7 mouse cellular contexts compared by ENCODE assay signal in the genomic region with DNA sequence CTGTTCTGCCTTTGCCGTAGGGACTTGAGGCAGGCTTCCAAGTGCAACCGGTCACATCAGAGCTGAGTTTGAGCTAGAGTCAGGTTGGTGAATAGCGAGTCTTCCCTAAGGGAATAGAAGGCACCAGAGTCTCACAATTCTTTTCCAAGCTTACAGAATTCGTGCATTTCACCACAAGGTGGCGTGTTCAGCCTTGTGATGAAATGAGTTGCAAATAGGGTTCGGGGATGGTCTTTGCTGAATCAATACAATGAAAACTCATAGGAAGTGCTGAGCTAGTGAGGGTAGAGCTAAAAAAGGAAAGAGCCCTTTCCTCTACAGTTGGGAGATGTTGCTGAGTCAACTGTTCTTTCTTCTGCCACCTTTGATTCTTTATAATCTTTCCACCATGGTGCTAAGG. TPM values are rescaled to one million over a fixed set of nuclear protein-coding genes. Genes with fewer than 3 reads are reported as not detected.
A peak's percentile ranks its signal among the peaks of the same experiment; 100 is the strongest.
DNase-seq lines count a peak whose midpoint lies in the region; ATAC-seq and TF ChIP-seq lines count a peak whose summit lies in the region.

No protein-coding gene starts in this region.

- H3K36me3 ChIP-seq in forebrain, embryonic 13.5 days (ENCODE audit: poor library complexity, severe bottlenecking): no peaks in the 10 kb centered on the region
- no peaks in the 10 kb centered on the region for H3K36me3 ChIP-seq in lung, postnatal 0 days (ENCODE audit: insufficient read depth, low read length)

- DNase-seq in testis, postnatal 10 days (ENCODE audit: low spot score): peak; percentile 40
- no peak for DNase-seq in testis, postnatal 14 days (ENCODE audit: low spot score)
- peak; percentile 87 for DNase-seq in brain, embryonic 14.5 days (ENCODE audit: low read depth)
- DNase-seq in kidney, adult 8-10 months: peak; percentile 20 to 29
- peak; percentile 69 for DNase-seq in lung, postnatal 0 days (ENCODE audit: low spot score)
- peak; percentile 54 for DNase-seq in skeletal muscle tissue, adult 2 months (ENCODE audit: low read depth, low spot score)

- H3K4me3 ChIP-seq in forebrain, embryonic 13.5 days: no peak overlapping the region
- H3K4me3 ChIP-seq in lung, postnatal 0 days (ENCODE audit: low read depth, low read length): no peak overlapping the region

- 18% methylated on average over 6 of the region's 6 CpGs for WGBS in forebrain, embryonic 13.5 days
- WGBS in lung, postnatal 0 days: 20% methylated on average over 6 of the region's 6 CpGs

- no peak overlapping the region for H3K9ac ChIP-seq in forebrain, embryonic 13.5 days
- H3K9ac ChIP-seq in lung, postnatal 0 days (replicated peaks; ENCODE audit: low read depth): no peak overlapping the region

- no peaks in the 10 kb centered on the region for H3K9me3 ChIP-seq in forebrain, embryonic 13.5 days (replicated peaks)
- no peaks in the 10 kb centered on the region for H3K9me3 ChIP-seq in lung, postnatal 0 days (ENCODE audit: low read length)

- H3K4me2 ChIP-seq in forebrain, embryonic 13.5 days: no peak overlapping the region
- H3K4me2 ChIP-seq in lung, postnatal 0 days (replicated peaks; ENCODE audit: low read depth, low read length): no peak overlapping the region

- peak; percentile 64; the same call in 1 of the 2 replicates for TF ChIP-seq CTCF in brain, embryonic 14.5 days (IDR thresholded peaks at IDR 0.05; ENCODE audit: borderline replicate concordance, extremely low read depth, insufficient read depth, insufficient read length)
- peak; percentile 86 for TF ChIP-seq CTCF in lung, postnatal 0 days (IDR thresholded peaks at IDR 0.05)

- H3K27me3 ChIP-seq in forebrain, embryonic 13.5 days: no peaks in the 10 kb centered on the region
- no peaks in the 10 kb centered on the region for H3K27me3 ChIP-seq in lung, postnatal 0 days (replicated peaks; ENCODE audit: insufficient read depth, low read length)

- H3K27ac ChIP-seq in forebrain, embryonic 13.5 days: no peak overlapping the region
- H3K27ac ChIP-seq in lung, postnatal 0 days (ENCODE audit: low read length): no peak overlapping the region

- TF ChIP-seq EP300 in lung, postnatal 0 days (IDR thresholded peaks at IDR 0.05): no peak

- no peaks in the 10 kb centered on the region for H3K4me1 ChIP-seq in forebrain, embryonic 13.5 days
- H3K4me1 ChIP-seq in lung, postnatal 0 days (ENCODE audit: insufficient read depth, low read depth, low read length): no peaks in the 10 kb centered on the region

- TF ChIP-seq POLR2A in brain, embryonic 14.5 days (IDR thresholded peaks at IDR 0.05; ENCODE audit: borderline replicate concordance, extremely low read depth, insufficient read depth, insufficient read length, poor library complexity, severe bottlenecking): no peak

- ATAC-seq in forebrain, embryonic 13.5 days: peak; percentile 27; the same call in 1 of the 2 replicates
- ATAC-seq in lung, postnatal 0 days: no peak

RNA-seq across cellular contexts. Expression of a gene that starts 29.0 kb away (rescaled TPM):
- 1.5 and 2.7 TPM in 2 replicates for polyA plus RNA-seq in brain, embryonic 14.5 days (2012; rRNA removed)
- 0.75 and 0.89 TPM in 2 replicates for polyA plus RNA-seq in forebrain, embryonic 13.5 days (2015; fragmentation: Nextera tagmentation; extraction: Ambion mirVana)
- polyA plus RNA-seq in lung, postnatal 0 days (2015; fragmentation: Nextera tagmentation; extraction: Ambion mirVana): 3.3 and 4.2 TPM in 2 replicates
